Mouse (Mus musculus): ENCODE results near the gene 1700057G04Rik. TPM values are rescaled to one million over a fixed set of nuclear protein-coding genes. Genes with fewer than 3 reads are reported as not detected.

The 1700057G04Rik gene
- total RNA-seq, 2 experiments from 2014 or later: not detected

GRCm38 (mm10) chr9:92331383-92331782 lies 22.2 kb downstream of the 1700057G04Rik start:
- Histone ChIP-seq H3K27ac (no peak overlapping the region), H3K4me3 (no peak overlapping the region)
- intact Hi-C loops (cut with DNase I): no loop called here
- DNase-seq: no peak
- TF ChIP-seq CTCF (IDR thresholded peaks at IDR 0.05): no peak

DNA sequence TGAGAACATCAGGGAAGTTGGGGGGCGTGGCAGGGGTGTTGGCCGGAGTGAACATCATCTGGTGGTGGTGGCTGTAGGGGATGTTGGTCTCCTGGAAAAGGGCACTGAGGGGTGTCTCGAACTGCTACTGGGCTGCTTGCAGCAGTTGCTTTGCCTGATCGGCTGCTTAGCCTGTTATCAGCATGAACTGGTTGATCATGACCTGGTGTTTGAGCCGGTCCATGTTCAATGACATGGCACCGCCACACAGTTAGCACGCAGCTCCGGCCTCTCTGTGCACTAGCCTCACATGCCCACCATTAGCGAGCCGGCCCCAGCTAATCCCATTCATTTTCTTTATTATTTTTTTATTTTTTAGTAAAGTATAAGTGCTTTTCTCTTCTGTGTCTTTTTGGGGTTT lies 25.7 kb downstream of the 1700057G04Rik start:
- Histone ChIP-seq H3K4me3 (no peak overlapping the region), H3K27ac (no peak overlapping the region)
- TF ChIP-seq CTCF (IDR thresholded peaks at IDR 0.05): no peak
- intact Hi-C loops (cut with DNase I): no loop called here
- DNase-seq: no peak

- Histone ChIP-seq H3K27ac (no peak overlapping the region), H3K4me3 (no peak overlapping the region)
- DNase-seq: no peak
- intact Hi-C loops (cut with DNase I): no loop called here
- TF ChIP-seq CTCF (IDR thresholded peaks at IDR 0.05): no peak
Measured at GRCm38 (mm10) chr9:92335277-92335818, 26.2 kb downstream of the 1700057G04Rik start.

- no peak overlapping the region for H3K27ac ChIP-seq
- no peak for TF ChIP-seq CTCF (IDR thresholded peaks at IDR 0.05)
- H3K4me3 ChIP-seq: no peak overlapping the region
- DNase-seq: no peak
- intact Hi-C loops (cut with DNase I): no loop called here
Measured at GRCm38 (mm10) chr9:92337063-92337462, 27.9 kb downstream of the 1700057G04Rik start.

DNA sequence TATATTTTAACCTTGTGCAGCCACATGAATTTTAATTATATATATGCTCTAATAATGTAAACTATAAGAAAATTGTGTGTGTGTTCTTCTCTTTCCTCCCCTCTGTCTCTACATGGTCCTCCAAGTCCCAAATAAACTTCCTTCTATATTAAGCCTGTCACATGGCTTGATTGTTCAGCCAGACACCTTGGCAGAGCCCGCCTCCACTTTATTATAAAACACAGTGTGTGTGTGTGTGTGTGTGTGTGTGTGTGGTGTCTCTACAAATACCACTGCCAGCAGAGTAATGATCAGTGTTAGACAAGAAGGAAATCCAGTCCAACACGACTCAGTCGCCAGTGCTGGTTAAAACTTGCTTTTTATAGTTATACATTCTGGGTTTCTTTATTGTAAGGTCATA lies 28.5 kb downstream of the 1700057G04Rik start:
- DNase-seq: no peak
- Histone ChIP-seq H3K27ac (no peak overlapping the region), H3K4me3 (no peak overlapping the region)
- TF ChIP-seq CTCF (IDR thresholded peaks at IDR 0.05): no peak
- intact Hi-C loops (cut with DNase I): no loop called here

GRCm38 (mm10) chr9:92338954-92339353 lies 29.8 kb downstream of the 1700057G04Rik start:
- H3K4me3 ChIP-seq: no peak overlapping the region
- no peak for DNase-seq
- no peak for TF ChIP-seq CTCF (IDR thresholded peaks at IDR 0.05)
- H3K27ac ChIP-seq: no peak overlapping the region
- intact Hi-C loops (cut with DNase I): no loop called here

GRCm38 (mm10) chr9:92351924-92352323 lies 42.7 kb downstream of the 1700057G04Rik start:
- intact Hi-C loops (cut with DNase I): no loop called here
- Histone ChIP-seq H3K27ac (no peak overlapping the region), H3K4me3 (no peak overlapping the region)
- no peak for DNase-seq
- TF ChIP-seq CTCF (IDR thresholded peaks at IDR 0.05): no peak

GRCm38 (mm10) chr9:92353306-92353705 lies 44.1 kb downstream of the 1700057G04Rik start:
- DNase-seq: no peak
- Histone ChIP-seq H3K4me3 (no peak overlapping the region), H3K27ac (no peak overlapping the region)
- no peak for TF ChIP-seq CTCF (IDR thresholded peaks at IDR 0.05)
- intact Hi-C loops (cut with DNase I): no loop called here

DNA sequence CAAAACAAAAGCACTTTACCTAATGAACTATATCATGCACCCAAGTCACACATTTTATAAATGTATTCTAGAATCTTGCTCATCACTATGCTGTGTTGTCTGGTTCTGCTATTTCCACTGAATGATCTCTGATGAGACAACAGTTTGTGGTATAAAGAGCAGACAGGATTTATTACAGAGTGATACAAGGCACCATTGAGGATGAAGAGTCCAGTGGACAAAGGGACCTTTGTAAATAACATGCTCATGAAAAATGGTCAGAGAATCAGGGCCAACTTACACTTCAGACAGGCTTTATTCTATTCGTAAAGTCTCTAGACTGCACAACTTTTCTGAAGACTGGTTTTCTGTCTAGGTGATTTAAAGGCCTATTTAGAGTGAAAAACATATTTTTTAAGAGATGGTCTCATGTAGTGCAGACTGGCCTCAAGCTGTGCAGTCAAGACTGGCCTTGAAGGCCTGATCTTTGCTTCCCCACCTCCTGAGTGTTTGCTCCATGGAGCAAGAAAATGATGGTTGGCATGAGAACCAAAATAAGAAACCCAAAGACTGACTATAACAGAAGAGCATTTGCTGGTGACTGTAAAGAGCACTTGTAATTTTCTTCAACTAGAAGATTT lies 51.6 kb downstream of the 1700057G04Rik start:
- H3K27ac ChIP-seq: no peak overlapping the region
- no peak overlapping the region for H3K4me3 ChIP-seq
- DNase-seq: no peak
- no peak for TF ChIP-seq CTCF (IDR thresholded peaks at IDR 0.05)
- intact Hi-C loops (cut with DNase I): no loop called here

- Histone ChIP-seq H3K27ac (no peak overlapping the region), H3K4me3 (no peak overlapping the region)
- no peak for TF ChIP-seq CTCF (IDR thresholded peaks at IDR 0.05)
- no peak for DNase-seq
- intact Hi-C loops (cut with DNase I): no loop called here
Measured at GRCm38 (mm10) chr9:92363478-92363877, 54.3 kb downstream of the 1700057G04Rik start.

DNA sequence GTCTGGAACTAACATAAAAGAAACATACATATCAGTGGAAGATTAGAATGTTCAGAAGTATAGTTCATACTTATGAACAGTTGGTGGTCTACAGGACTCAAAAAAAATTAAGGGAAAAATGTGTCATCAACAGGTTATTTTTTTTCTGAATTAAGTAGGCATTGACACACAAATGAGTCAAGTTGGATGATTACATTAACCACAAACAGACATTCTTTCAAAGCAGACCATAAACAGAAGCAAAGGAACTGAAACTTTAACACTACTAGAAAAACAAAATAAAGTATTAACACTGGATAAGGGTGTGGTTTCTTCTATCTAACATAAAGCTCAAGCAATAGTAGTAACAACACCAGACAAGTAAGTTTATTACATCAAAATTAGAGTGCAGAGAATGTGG lies 59.7 kb downstream of the 1700057G04Rik start:
- no peak for TF ChIP-seq CTCF (IDR thresholded peaks at IDR 0.05)
- no peak for DNase-seq
- intact Hi-C loops (cut with DNase I): no loop called here
- no peak overlapping the region for H3K4me3 ChIP-seq
- no peak overlapping the region for H3K27ac ChIP-seq

DNA sequence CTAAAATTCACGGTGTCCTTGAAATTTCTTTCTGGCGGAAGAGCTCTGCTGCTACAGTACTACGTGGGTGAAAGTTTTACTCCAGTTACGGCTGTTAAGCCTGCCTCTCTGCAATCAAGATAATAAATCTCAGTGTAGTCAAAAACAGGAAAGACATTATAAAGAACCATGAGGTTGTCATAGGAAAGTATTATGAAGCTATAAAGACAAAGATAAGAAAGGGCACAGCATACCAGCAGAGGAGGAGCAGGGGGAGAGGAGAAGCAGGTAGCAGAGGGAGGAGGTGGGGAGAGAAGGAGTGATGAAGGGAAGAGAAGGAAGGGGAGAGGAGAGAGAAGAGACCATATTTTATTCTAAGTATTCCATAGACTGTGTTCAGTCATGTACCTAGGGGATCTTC lies 64.7 kb downstream of the 1700057G04Rik start:
- intact Hi-C loops (cut with DNase I): loop anchor here (10.0 kb wide), 1 partner anchor 159 kb away; no protein-coding TSS in a partner anchor

DNA sequence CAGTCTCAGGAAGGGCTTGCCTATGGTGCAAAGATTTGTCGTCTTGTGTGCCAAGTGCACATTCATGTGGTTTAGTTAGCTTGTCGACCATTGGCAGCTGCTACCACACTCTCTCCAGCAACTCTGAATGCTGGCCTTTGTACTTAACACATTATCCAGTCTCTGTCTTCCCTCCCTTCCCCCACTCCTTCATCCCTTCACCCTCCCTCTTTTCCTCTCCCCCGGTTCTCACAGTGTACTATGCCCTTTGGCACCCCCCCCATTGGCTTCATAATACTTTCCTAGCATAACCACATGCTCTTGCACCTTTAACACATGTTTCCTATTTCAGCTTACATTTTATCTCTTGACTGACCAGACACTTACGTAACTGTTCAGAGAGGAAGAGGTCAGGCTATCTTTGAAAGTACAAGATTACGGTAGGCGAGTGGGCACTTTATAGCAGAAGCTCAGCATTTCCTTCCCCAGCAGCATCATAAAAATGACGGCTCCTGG lies 65.6 kb downstream of the 1700057G04Rik start:
- H3K4me3 ChIP-seq: no peak overlapping the region
- intact Hi-C loops (cut with DNase I): loop anchor here (10.0 kb wide), 1 partner anchor 160 kb away; no protein-coding TSS in a partner anchor
- DNase-seq: no peak

More for the DNA sequence above, 64.7 kb downstream of the 1700057G04Rik start:
- TF ChIP-seq CTCF (IDR thresholded peaks at IDR 0.05): no peak
- DNase-seq: no peak
- Histone ChIP-seq H3K4me3 (no peak overlapping the region), H3K27ac (no peak overlapping the region)

GRCm38 (mm10) chr9:92375378-92375777 lies 66.2 kb downstream of the 1700057G04Rik start:
- H3K27ac ChIP-seq: no peak overlapping the region
- no peak for DNase-seq
- peak; percentile 27 for TF ChIP-seq CTCF (IDR thresholded peaks at IDR 0.05)
- intact Hi-C loops (cut with DNase I): loop anchor here (10.0 kb wide), 1 partner anchor 161 kb away; no protein-coding TSS in a partner anchor
- H3K4me3 ChIP-seq: no peak overlapping the region

More for the DNA sequence above, 65.6 kb downstream of the 1700057G04Rik start:
- no peak overlapping the region for H3K27ac ChIP-seq
- TF ChIP-seq CTCF (IDR thresholded peaks at IDR 0.05): no peak

All from gastrocnemius, adult 2 months (tissue).